Mouse (Mus musculus): ENCODE measurements around the gene Olfr9. TPM values are rescaled to one million over a fixed set of nuclear protein-coding genes. Genes with fewer than 3 reads are reported as not detected.
"Not testable (repeated sequence)": the region's sequence is repeated elsewhere in the genome, so short reads cannot be mapped to it uniquely, and the experiment has no call there.

The Olfr9 gene
- polyA plus RNA-seq, 1 experiment from 2014 or later, result not detected

GRCm38 (mm10) chr10:128965871-128966270 is 23.4 kb upstream of the Olfr9 start:
- Histone ChIP-seq H3K9ac (ENCODE audit: low read length) (no peak overlapping the region), H3K9me3 (ENCODE audit: control insufficient read depth, low read length) (no peaks in the 10 kb centered on the region), H3K4me2 (ENCODE audit: low read depth, low read length) (no peak overlapping the region), H3K4me3 (ENCODE audit: low read length) (no peak overlapping the region), H3K27ac (ENCODE audit: low read length) (no peak overlapping the region), H3K4me1 (replicated peaks; ENCODE audit: control insufficient read depth, insufficient read depth, low read length) (peaks cover 4% of the 10 kb centered on the region), H3K27me3 (ENCODE audit: control insufficient read depth, insufficient read depth, low read depth, low read length) (no peaks in the 10 kb centered on the region), H3K36me3 (ENCODE audit: control insufficient read depth, insufficient read depth, low read length) (no peaks in the 10 kb centered on the region)
- ATAC-seq (ENCODE audit: low read depth), result peak; percentile 74
- 62% methylated on average over 6 of the region's 6 CpGs for WGBS

- H3K4me3 ChIP-seq (ENCODE audit: low read length), result no peak overlapping the region
- H3K27me3 ChIP-seq (ENCODE audit: control insufficient read depth, insufficient read depth, low read depth, low read length), result no peaks in the 10 kb centered on the region
- H3K4me2 ChIP-seq (ENCODE audit: low read depth, low read length), result no peak overlapping the region
- WGBS, result 5% methylated on average over 1 of the region's 1 CpGs
- peak; percentile 92 for ATAC-seq (ENCODE audit: low read depth)
- H3K9me3 ChIP-seq (ENCODE audit: control insufficient read depth, low read length), result no peaks in the 10 kb centered on the region
- H3K27ac ChIP-seq (ENCODE audit: low read length), result peak overlapping the region; percentile 69
- H3K36me3 ChIP-seq (ENCODE audit: control insufficient read depth, insufficient read depth, low read length), result no peaks in the 10 kb centered on the region
- H3K9ac ChIP-seq (ENCODE audit: low read length), result 0 out of 2 replicates have a peak overlapping the region, but pooled peaks have one; percentile 24
- H3K4me1 ChIP-seq (replicated peaks; ENCODE audit: control insufficient read depth, insufficient read depth, low read length), result peaks cover 4% of the 10 kb centered on the region
Observed at GRCm38 (mm10) chr10:128968341-128968749, 20.9 kb upstream of the Olfr9 start.

GRCm38 (mm10) chr10:128970740-128971250 is 18.4 kb upstream of the Olfr9 start:
- H3K9me3 ChIP-seq (ENCODE audit: control insufficient read depth, low read length), result no peaks in the 10 kb centered on the region
- WGBS, result 49% methylated on average over 1 of the region's 1 CpGs

GRCm38 (mm10) chr10:128972841-128973240 is 16.4 kb upstream of the Olfr9 start:
- 67% methylated on average over 4 of the region's 4 CpGs for WGBS
- H3K27ac ChIP-seq (ENCODE audit: low read length), result no peak overlapping the region
- H3K9me3 ChIP-seq (ENCODE audit: control insufficient read depth, low read length), result no peaks in the 10 kb centered on the region

More at GRCm38 (mm10) chr10:128970740-128971250, 18.4 kb upstream of the Olfr9 start:
- Histone ChIP-seq H3K36me3 (ENCODE audit: control insufficient read depth, insufficient read depth, low read length) (no peaks in the 10 kb centered on the region), H3K4me3 (ENCODE audit: low read length) (no peak overlapping the region), H3K4me2 (ENCODE audit: low read depth, low read length) (no peak overlapping the region), H3K27ac (ENCODE audit: low read length) (no peak overlapping the region), H3K9ac (ENCODE audit: low read length) (no peak overlapping the region), H3K4me1 (replicated peaks; ENCODE audit: control insufficient read depth, insufficient read depth, low read length) (peaks cover 4% of the 10 kb centered on the region), H3K27me3 (ENCODE audit: control insufficient read depth, insufficient read depth, low read depth, low read length) (no peaks in the 10 kb centered on the region)
- ATAC-seq (ENCODE audit: low read depth), result no peak

DNA sequence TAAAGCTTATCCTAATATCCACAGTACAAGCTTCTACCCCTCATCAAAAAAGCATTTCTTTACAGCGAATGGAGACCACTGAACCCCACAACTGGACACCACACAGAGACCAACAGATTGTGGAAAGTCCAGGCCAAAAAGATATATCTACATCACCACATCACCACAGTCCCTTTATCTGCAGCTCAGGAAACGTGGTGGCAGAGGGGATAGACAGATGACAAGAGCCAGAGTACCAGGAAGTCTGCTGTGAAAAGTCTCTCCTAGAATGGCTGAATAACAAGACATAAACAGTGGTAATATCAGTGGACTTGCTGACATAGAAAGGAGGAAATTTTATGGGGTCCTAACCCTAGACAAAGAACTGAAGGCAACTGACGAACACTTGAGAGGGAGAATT is 12.8 kb upstream of the Olfr9 start:
- WGBS, result 48% methylated on average over 3 of the region's 3 CpGs
- H3K4me3 ChIP-seq (ENCODE audit: low read length), result no peak overlapping the region
- H3K9me3 ChIP-seq (ENCODE audit: control insufficient read depth, low read length), result no peaks in the 10 kb centered on the region
- H3K9ac ChIP-seq (ENCODE audit: low read length), result no peak overlapping the region
- peaks cover 7% of the 10 kb centered on the region for H3K4me1 ChIP-seq (replicated peaks; ENCODE audit: control insufficient read depth, insufficient read depth, low read length)
- H3K27me3 ChIP-seq (ENCODE audit: control insufficient read depth, insufficient read depth, low read depth, low read length), result no peaks in the 10 kb centered on the region
- H3K27ac ChIP-seq (ENCODE audit: low read length), result no peak overlapping the region
- ATAC-seq (ENCODE audit: low read depth), result no peak
- H3K4me2 ChIP-seq (ENCODE audit: low read depth, low read length), result no peak overlapping the region
- H3K36me3 ChIP-seq (ENCODE audit: control insufficient read depth, insufficient read depth, low read length), result no peaks in the 10 kb centered on the region

More at GRCm38 (mm10) chr10:128972841-128973240, 16.4 kb upstream of the Olfr9 start:
- no peak overlapping the region for H3K4me3 ChIP-seq (ENCODE audit: low read length)
- ATAC-seq (ENCODE audit: low read depth), result no peak
- H3K4me1 ChIP-seq (replicated peaks; ENCODE audit: control insufficient read depth, insufficient read depth, low read length), result peaks cover 4% of the 10 kb centered on the region; the same call in 1 of the 2 replicates
- no peak overlapping the region for H3K9ac ChIP-seq (ENCODE audit: low read length)
- H3K4me2 ChIP-seq (ENCODE audit: low read depth, low read length), result no peak overlapping the region
- H3K36me3 ChIP-seq (ENCODE audit: control insufficient read depth, insufficient read depth, low read length), result no peaks in the 10 kb centered on the region
- H3K27me3 ChIP-seq (ENCODE audit: control insufficient read depth, insufficient read depth, low read depth, low read length), result no peaks in the 10 kb centered on the region

- Histone ChIP-seq H3K36me3 (ENCODE audit: control insufficient read depth, insufficient read depth, low read length) (no peaks in the 10 kb centered on the region), H3K27ac (ENCODE audit: low read length) (no peak overlapping the region), H3K4me3 (ENCODE audit: low read length) (no peak overlapping the region), H3K4me2 (ENCODE audit: low read depth, low read length) (no peak overlapping the region), H3K27me3 (ENCODE audit: control insufficient read depth, insufficient read depth, low read depth, low read length) (no peaks in the 10 kb centered on the region), H3K9ac (ENCODE audit: low read length) (no peak overlapping the region), H3K9me3 (ENCODE audit: control insufficient read depth, low read length) (no peaks in the 10 kb centered on the region), H3K4me1 (replicated peaks; ENCODE audit: control insufficient read depth, insufficient read depth, low read length) (peaks cover 7% of the 10 kb centered on the region)
- WGBS, result 18% methylated on average over 9 of the region's 9 CpGs
- ATAC-seq (ENCODE audit: low read depth), result peak; percentile 61; the same call in 1 of the 2 replicates
Observed at GRCm38 (mm10) chr10:128977522-128978114, 11.6 kb upstream of the Olfr9 start.

DNA sequence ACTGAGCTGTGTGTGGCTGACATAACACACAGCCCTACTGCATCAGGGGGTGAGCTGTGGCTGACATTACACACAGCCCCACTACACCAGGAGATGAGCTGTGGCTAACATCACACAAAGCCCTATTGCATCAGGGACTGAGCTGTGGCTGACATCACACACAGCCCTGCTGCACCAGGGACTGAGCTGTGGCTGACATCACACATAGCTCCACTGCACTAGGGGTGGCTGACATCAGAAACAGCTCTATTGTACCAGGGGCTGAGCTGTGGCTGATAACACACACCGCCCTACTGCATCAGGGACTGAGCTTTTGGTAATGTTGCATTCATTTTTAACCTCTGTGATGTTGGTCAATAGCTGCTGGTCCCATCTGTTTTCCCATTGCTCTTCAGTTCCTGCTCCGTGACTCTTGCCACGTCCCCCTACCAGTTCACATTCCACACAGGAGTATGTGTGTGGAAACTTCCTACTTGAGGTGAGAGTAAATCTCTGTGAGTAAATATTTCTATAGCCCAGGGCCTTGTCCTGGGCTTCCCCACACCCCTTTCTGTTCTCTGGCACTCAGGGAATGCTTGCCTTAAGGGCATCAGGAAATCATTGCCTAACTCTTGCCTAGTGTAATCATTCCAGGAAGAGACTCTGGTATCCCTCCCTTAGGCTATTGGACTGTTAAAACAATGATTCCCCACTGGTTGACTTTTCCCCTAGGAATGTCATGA is 8.4 kb upstream of the Olfr9 start:
- Histone ChIP-seq H3K9me3 (ENCODE audit: control insufficient read depth, low read length) (no peaks in the 10 kb centered on the region), H3K27me3 (ENCODE audit: control insufficient read depth, insufficient read depth, low read depth, low read length) (no peaks in the 10 kb centered on the region), H3K36me3 (ENCODE audit: control insufficient read depth, insufficient read depth, low read length) (no peaks in the 10 kb centered on the region), H3K27ac (ENCODE audit: low read length) (peak overlapping the region; percentile 53), H3K9ac (ENCODE audit: low read length) (no peak overlapping the region), H3K4me2 (ENCODE audit: low read depth, low read length) (no peak overlapping the region), H3K4me1 (replicated peaks; ENCODE audit: control insufficient read depth, insufficient read depth, low read length) (peaks cover 7% of the 10 kb centered on the region), H3K4me3 (ENCODE audit: low read length) (no peak overlapping the region)
- peak; percentile 85 for ATAC-seq (ENCODE audit: low read depth)
- 36% methylated on average over 3 of the region's 3 CpGs for WGBS

GRCm38 (mm10) chr10:128990129-128990850 is 1.1 kb downstream of the Olfr9 start:
- WGBS, result 58% methylated on average over 7 of the region's 10 CpGs
- H3K36me3 ChIP-seq (ENCODE audit: control insufficient read depth, insufficient read depth, low read length); H3K4me1 ChIP-seq (replicated peaks; ENCODE audit: control insufficient read depth, insufficient read depth, low read length); H3K27ac ChIP-seq (ENCODE audit: low read length); ATAC-seq (ENCODE audit: low read depth); H3K4me3 ChIP-seq (ENCODE audit: low read length); H3K9me3 ChIP-seq (ENCODE audit: control insufficient read depth, low read length); H3K27me3 ChIP-seq (ENCODE audit: control insufficient read depth, insufficient read depth, low read depth, low read length); H3K9ac ChIP-seq (ENCODE audit: low read length); H3K4me2 ChIP-seq (ENCODE audit: low read depth, low read length): not testable (repeated sequence)

GRCm38 (mm10) chr10:128990994-128991393 is 1.8 kb downstream of the Olfr9 start:
- Histone ChIP-seq H3K4me3 (ENCODE audit: low read length) (no peak overlapping the region), H3K9ac (ENCODE audit: low read length) (no peak overlapping the region), H3K4me1 (replicated peaks; ENCODE audit: control insufficient read depth, insufficient read depth, low read length) (no peaks in the 10 kb centered on the region), H3K27me3 (ENCODE audit: control insufficient read depth, insufficient read depth, low read depth, low read length) (no peaks in the 10 kb centered on the region), H3K36me3 (ENCODE audit: control insufficient read depth, insufficient read depth, low read length) (no peaks in the 10 kb centered on the region), H3K9me3 (ENCODE audit: control insufficient read depth, low read length) (no peaks in the 10 kb centered on the region), H3K27ac (ENCODE audit: low read length) (no peak overlapping the region), H3K4me2 (ENCODE audit: low read depth, low read length) (no peak overlapping the region)
- no peak for ATAC-seq (ENCODE audit: low read depth)

Measured in lung, embryonic 16.5 days (tissue).